Mouse (Mus musculus) forebrain, postnatal 0 days (tissue): ENCODE measurements around the gene Zfp105. TPM values are rescaled to one million over a fixed set of nuclear protein-coding genes. Genes with fewer than 3 reads are reported as not detected.

ENCODE experiments used
- ATAC-seq: fragments of 200-750 bp; cut with Nextera tagmentation; 2 replicates; pipeline ENCODE4 v1.8.0; 2017; ENCODE audit warnings: mild to moderate bottlenecking, moderate library complexity
- DNase-seq: peaks from one replicate; pipeline ENCODE4 v3.0.0-alpha.2; 2015
- H3K27ac ChIP-seq: fragments of 300-500 bp; sonication (generic); 2 replicates; pipeline ENCODE4 v1.5.1; 2014; ENCODE audit warnings: low read depth, mild to moderate bottlenecking, antibody characterized with exemption, low read length, moderate library complexity, mixed read lengths
- H3K27me3 ChIP-seq: fragments of 300-500 bp; sonication (generic); 2 replicates; pipeline ENCODE4 v1.6.1; 2014; ENCODE audit warnings: mild to moderate bottlenecking, low read length, mixed read lengths; ENCODE audit not compliant: insufficient read depth
- H3K36me3 ChIP-seq: fragments of 300-500 bp; sonication (generic); 2 replicates; pipeline ENCODE4 v1.6.1; 2014; ENCODE audit warnings: mild to moderate bottlenecking, moderate library complexity; ENCODE audit not compliant: insufficient read depth
- H3K4me1 ChIP-seq: fragments of 300-500 bp; sonication (generic); 2 replicates; pipeline ENCODE4 v1.6.1; 2014; ENCODE audit warnings: antibody characterized with exemption; ENCODE audit not compliant: insufficient read depth
- H3K4me2 ChIP-seq: fragments of 300-500 bp; sonication (generic); 2 replicates; pipeline ENCODE4 v1.6.1; 2014; ENCODE audit warnings: low read depth, mild to moderate bottlenecking, moderate library complexity
- H3K4me3 ChIP-seq: fragments of 300-500 bp; sonication (generic); 2 replicates; pipeline ENCODE4 v1.5.1; 2014; ENCODE audit warnings: low read depth, low read length, mixed read lengths
- H3K9ac ChIP-seq: fragments of 300-500 bp; sonication (generic); 2 replicates; pipeline ENCODE4 v1.6.1; 2014; ENCODE audit warnings: mild to moderate bottlenecking
- H3K9me3 ChIP-seq: fragments of 300-500 bp; sonication (generic); 2 replicates; pipeline ENCODE4 v1.6.1; 2016; ENCODE audit warnings: low read length
- CTCF ChIP-seq: sonication (generic); IDR thresholded peaks from 2 replicates; pipeline ENCODE4 v1.5.1; 2016; ENCODE audit warnings: antibody characterized with exemption, control low read depth, low read depth
- WGBS: fragments of 180-500 bp; shearing (Covaris S2); extraction: QIAGEN DNeasy Blood & Tissue Kit; methylation state at CpG from one replicate; pipeline ENCODE4 v1.1.7; 2014; 5-methylcytosine and 5-hydroxymethylcytosine counted together
- polyA plus RNA-seq: library from polyadenylated mRNA; unstranded; fragments of >200 nt; fragmentation: Nextera tagmentation; extraction: Ambion mirVana; gene quantifications from 2 replicates; pipeline ENCODE4 v1.2.1, GENCODE M21; 2015
- total RNA-seq: library from RNA; depleted of rRNA; stranded (reverse); fragments of >200 nt; gene quantifications from 2 replicates; pipeline ENCODE4 v1.2.3, GENCODE M21; 2014; rRNA removed

Gene Zfp105
- total and polyA plus RNA-seq, 2 experiments from 2014 or later: 7.0 to 12.6 TPM

DNA sequence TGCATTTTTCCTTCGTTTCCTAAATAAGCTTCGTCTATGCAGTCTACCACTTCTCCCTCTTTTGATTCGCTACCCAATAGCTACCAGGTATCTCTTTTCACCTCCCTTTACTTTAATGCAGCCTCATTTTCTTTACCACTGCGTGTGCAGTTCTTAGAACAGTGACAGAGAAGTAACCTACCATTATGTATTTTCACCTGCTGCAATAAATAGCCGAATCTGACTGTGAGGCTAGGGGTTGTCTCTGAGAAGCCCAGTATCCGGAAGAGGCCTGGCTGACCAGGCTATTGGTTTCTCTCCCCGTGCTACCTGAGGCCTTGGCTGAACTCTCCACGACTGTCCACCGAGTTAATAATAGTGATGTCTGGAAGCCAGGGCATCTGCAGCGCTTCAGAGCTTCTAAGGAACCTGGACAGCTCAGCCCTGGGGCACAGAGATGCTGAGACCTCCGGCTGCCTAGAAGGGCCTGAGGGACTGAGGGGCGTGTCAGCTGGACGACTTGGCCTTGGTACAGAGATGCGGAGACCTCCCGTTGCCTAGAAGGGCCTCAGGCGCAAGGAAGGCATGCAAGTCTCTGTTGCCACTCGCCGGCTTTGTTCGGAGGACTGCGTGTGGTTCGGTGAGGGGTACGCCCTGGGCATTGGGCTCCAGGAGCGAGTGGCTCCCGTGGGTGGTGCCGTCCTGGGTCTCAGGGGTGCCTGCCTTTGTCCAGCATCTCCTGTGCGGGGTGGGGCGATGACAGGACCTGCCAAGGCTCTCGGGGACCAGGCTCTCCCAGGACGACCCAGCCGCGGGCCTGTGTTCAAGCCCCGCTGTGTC, 19.9 kb upstream of the Zfp105 start:
- Histone ChIP-seq H3K9ac (peak overlapping the region; percentile 58), H3K4me1 (no peaks in the 10 kb centered on the region), H3K9me3 (no peaks in the 10 kb centered on the region), H3K36me3 (0 out of 2 replicates have a peak, but pooled peaks cover 3% of the 10 kb centered on the region), H3K27me3 (no peaks in the 10 kb centered on the region), H3K4me2 (peak overlapping the region; percentile 53), H3K27ac (peak overlapping the region; percentile 45; the same call in 1 of the 2 replicates), H3K4me3 (peak overlapping the region; percentile 40)
- TF ChIP-seq CTCF: no peak
- WGBS: 11% methylated on average over 32 of the region's 32 CpGs
- ATAC-seq: peak; percentile 99
- DNase-seq: peak; percentile 84

DNA sequence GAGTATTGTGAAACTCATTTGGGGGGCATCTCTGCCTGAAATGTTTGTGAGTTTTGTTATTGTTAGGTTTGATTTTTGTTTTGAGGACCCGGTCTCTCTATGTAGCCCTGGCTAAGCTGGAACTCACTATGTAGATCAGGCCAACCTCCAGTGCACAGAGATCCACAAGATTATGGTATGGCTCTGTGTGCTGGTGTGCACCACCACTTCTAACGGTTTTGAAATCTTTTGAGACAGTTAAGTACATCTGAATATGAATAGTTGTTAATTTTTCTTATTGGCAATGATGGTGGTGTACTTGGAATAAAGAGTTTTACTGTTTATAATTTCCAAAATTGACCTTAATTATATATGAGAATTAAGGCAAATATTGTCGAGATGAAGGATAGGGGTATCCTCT, 436 bp upstream of the Zfp105 start:
- peaks cover 24% of the 10 kb centered on the region for H3K36me3 ChIP-seq
- peak overlapping the region; percentile 65 for H3K4me3 ChIP-seq
- TF ChIP-seq CTCF: no peak
- peak; percentile 4 for DNase-seq
- peak overlapping the region; percentile 91; the same call in 1 of the 2 replicates for H3K9ac ChIP-seq
- H3K4me1 ChIP-seq: peaks cover 5% of the 10 kb centered on the region
- no peak for ATAC-seq
- H3K4me2 ChIP-seq: peak overlapping the region; percentile 69
- H3K27me3 ChIP-seq: no peaks in the 10 kb centered on the region
- H3K27ac ChIP-seq: no peak overlapping the region; the same call in 1 of the 2 replicates
- 19% methylated on average over 3 of the region's 3 CpGs for WGBS
- no peaks in the 10 kb centered on the region for H3K9me3 ChIP-seq

DNA sequence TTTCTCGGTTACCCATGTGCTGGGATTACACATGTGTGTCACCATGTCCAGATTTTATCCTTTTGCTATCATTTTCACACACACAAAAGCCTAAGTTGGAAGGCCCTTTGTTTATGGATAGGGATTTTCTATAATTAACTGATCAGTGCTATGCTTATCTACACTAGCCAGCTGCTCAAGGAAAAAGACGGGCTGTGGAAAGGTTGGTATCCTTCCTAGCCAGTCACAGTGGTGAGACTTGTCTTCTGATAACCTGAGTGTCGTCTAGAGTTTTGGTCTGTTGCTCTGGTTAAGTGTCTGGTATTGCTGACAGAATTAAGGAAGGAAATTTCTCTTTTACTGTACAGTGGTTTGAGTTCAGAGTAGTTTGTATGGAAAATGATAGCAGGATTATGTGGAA, 6.0 kb downstream of the Zfp105 start:
- Histone ChIP-seq H3K9ac (no peak overlapping the region), H3K4me3 (no peak overlapping the region), H3K27ac (no peak overlapping the region), H3K36me3 (peaks cover 58% of the 10 kb centered on the region), H3K4me2 (no peak overlapping the region), H3K9me3 (no peaks in the 10 kb centered on the region), H3K27me3 (no peaks in the 10 kb centered on the region), H3K4me1 (peaks cover under 1% of the 10 kb centered on the region)
- no peak for TF ChIP-seq CTCF
- DNase-seq (no peak), ATAC-seq (no peak)
- 97% methylated on average over 3 of the region's 3 CpGs for WGBS

DNA sequence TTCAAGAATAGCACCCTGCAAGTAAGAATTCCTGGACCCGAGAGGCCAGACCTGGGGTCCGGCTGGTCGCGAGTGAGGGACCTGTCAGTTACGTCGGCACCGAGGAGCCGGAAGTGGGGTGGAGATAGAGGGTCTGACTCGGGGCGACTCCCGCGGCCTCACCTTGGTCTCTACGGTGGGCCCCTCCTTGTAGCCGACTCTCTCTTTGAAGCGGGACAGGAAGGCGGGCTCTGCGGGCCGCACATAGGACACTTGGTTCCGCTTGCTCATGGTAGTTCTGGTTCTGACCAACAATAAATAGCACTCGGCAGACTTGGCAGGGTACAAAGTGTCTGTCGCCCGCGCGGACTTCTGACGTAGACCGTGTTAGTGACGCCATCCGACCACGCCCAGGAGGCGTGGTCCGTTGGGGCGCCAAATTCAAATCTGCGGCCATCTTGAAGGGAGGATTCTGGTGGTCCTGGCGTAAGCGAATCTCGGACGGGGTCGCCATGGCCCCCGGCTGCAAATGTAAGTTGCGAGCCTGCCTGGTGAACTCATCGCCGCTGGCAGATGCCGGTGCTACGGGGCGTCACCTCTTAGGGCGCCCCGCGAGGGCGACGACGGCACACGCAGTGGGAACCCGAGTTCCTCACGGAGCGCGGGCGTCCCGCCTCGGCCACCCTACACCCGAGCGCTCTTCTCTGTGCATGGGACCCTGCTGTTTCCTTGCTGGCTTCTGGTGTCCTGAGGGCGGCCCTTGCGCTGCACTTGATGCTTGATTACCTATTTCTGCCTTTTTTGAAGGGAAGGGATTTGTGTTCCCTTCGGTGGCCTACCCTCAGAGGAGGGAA, 28.0 kb downstream of the Zfp105 start, which contains the start of the genes 1110059G10Rik and Kif15:
Gene 1110059G10Rik (minus strand): TSS at position 358 of the 833 bp plus-strand sequence.
Gene Kif15 (plus strand): TSS at position 404 of the 833 bp plus-strand sequence.
- H3K4me3 ChIP-seq: peak within 1 kb of the TSS; percentile 98
- DNase-seq (peak; percentile 98), ATAC-seq (peak; percentile 99)
- TF ChIP-seq CTCF: 0 out of 2 replicates have a peak, but pooled peaks have one; percentile 13
- no peaks in the 10 kb centered on the region for H3K9me3 ChIP-seq
- peaks cover 7% of the 10 kb centered on the region; the same call in 1 of the 2 replicates for H3K4me1 ChIP-seq
- peak within 1 kb of the TSS; percentile 87 for H3K9ac ChIP-seq
- peaks cover 13% of the 10 kb centered on the region for H3K36me3 ChIP-seq
- H3K27ac ChIP-seq: peak within 1 kb of the TSS; percentile 83
- H3K27me3 ChIP-seq: no peaks in the 10 kb centered on the region
- under 1% methylated on average over 64 of the region's 64 CpGs for WGBS
- H3K4me2 ChIP-seq: peak within 1 kb of the TSS; percentile 91

Other genes starting within 250 kb of the Zfp105 start
- not detected in 2 replicates for gene Topaz1, start 175.7 kb upstream of the Zfp105 start, total RNA-seq
- 0.05 TPM in 1 of 2 replicates, not detected in the other for gene Topaz1, start 175.7 kb upstream of the Zfp105 start, polyA plus RNA-seq
- 15.4 and 18.7 TPM in 2 replicates for gene Tcaim, start 117.5 kb upstream of the Zfp105 start, total RNA-seq
- 3.8 and 5.4 TPM in 2 replicates for gene Tcaim, start 117.5 kb upstream of the Zfp105 start, polyA plus RNA-seq
- gene Gm35549, start 79.0 kb upstream of the Zfp105 start, total RNA-seq: not detected in 2 replicates
- gene Gm35549, start 79.0 kb upstream of the Zfp105 start, polyA plus RNA-seq: not detected in 2 replicates
- gene Zfp445, start 57.1 kb upstream of the Zfp105 start, total RNA-seq: 124 and 155 TPM in 2 replicates
- 43.0 and 69.4 TPM in 2 replicates for gene Zfp445, start 57.1 kb upstream of the Zfp105 start, polyA plus RNA-seq
- gene Zkscan7, start 37.4 kb upstream of the Zfp105 start, total RNA-seq: 7.1 and 12.6 TPM in 2 replicates
- gene Zkscan7, start 37.4 kb upstream of the Zfp105 start, polyA plus RNA-seq: 0.83 and 1.6 TPM in 2 replicates
- 13.0 and 23.2 TPM in 2 replicates for gene 1110059G10Rik, start 27.9 kb downstream of the Zfp105 start, total RNA-seq
- gene 1110059G10Rik, start 27.9 kb downstream of the Zfp105 start, polyA plus RNA-seq: 41.4 and 53.1 TPM in 2 replicates
- 8.4 and 14.2 TPM in 2 replicates for gene Kif15, start 28.0 kb downstream of the Zfp105 start, total RNA-seq
- 3.8 and 5.6 TPM in 2 replicates for gene Kif15, start 28.0 kb downstream of the Zfp105 start, polyA plus RNA-seq
- 17.7 and 21.9 TPM in 2 replicates for gene Tmem42, start 98.3 kb downstream of the Zfp105 start, total RNA-seq
- gene Tmem42, start 98.3 kb downstream of the Zfp105 start, polyA plus RNA-seq: 33.6 and 38.3 TPM in 2 replicates
- gene Tgm4, start 111.7 kb downstream of the Zfp105 start, total RNA-seq: 0.52 and 0.54 TPM in 2 replicates
- gene Tgm4, start 111.7 kb downstream of the Zfp105 start, polyA plus RNA-seq: 0.46 and 0.48 TPM in 2 replicates
- 68.9 and 75.5 TPM in 2 replicates for gene Zdhhc3, start 190.1 kb downstream of the Zfp105 start, total RNA-seq
- gene Zdhhc3, start 190.1 kb downstream of the Zfp105 start, polyA plus RNA-seq: 75.7 and 85.3 TPM in 2 replicates
- 40.3 and 47.5 TPM in 2 replicates for gene Exosc7, start 190.1 kb downstream of the Zfp105 start, total RNA-seq
- 64.1 and 65.0 TPM in 2 replicates for gene Exosc7, start 190.1 kb downstream of the Zfp105 start, polyA plus RNA-seq
- gene Clec3b, start 227.9 kb downstream of the Zfp105 start, total RNA-seq: 1.8 and 3.9 TPM in 2 replicates
- 1.6 TPM in 2 replicates for gene Clec3b, start 227.9 kb downstream of the Zfp105 start, polyA plus RNA-seq